Mouse (Mus musculus) liver, postnatal 0 days (tissue): Measurements from ENCODE around the gene Ccnd3.

Source experiments
- CTCF ChIP-seq: sonication (generic); IDR thresholded peaks from 2 replicates; pipeline ENCODE4 v1.5.1; 2016; ENCODE audit warnings: antibody characterized with exemption, low read depth
- EP300 ChIP-seq: IDR thresholded peaks from 2 replicates; pipeline ENCODE4 v1.6.1; 2016; ENCODE audit warnings: antibody characterized with exemption, low read depth, mild to moderate bottlenecking

GRCm38 (mm10) chr17:47527581-47528300, 22.9 kb downstream of the Ccnd3 start:
- TF ChIP-seq CTCF (no peak), EP300 (no peak)
